Mouse (Mus musculus) testis, adult 2 months (tissue): ENCODE results near the gene Gpm6b. TPM values are rescaled to one million over a fixed set of nuclear protein-coding genes. Genes with fewer than 3 reads are reported as not detected.

Experiments used
- H3K27ac ChIP-seq: fragments of 200-500 bp; 2 replicates; pipeline ENCODE4 v1.5.1; 2012; ENCODE audit warnings: low read depth, low read length; ENCODE audit not compliant: control insufficient read depth, insufficient read depth
- H3K27me3 ChIP-seq: fragments of 200-500 bp; 2 replicates; pipeline ENCODE4 v1.6.1; 2012; ENCODE audit warnings: mild to moderate bottlenecking, low read length, moderate library complexity; ENCODE audit not compliant: control insufficient read depth, insufficient read depth
- H3K36me3 ChIP-seq: fragments of 200-500 bp; 2 replicates; pipeline ENCODE4 v1.6.1; 2012; ENCODE audit warnings: mild to moderate bottlenecking, low read length; ENCODE audit not compliant: control insufficient read depth, insufficient read depth
- H3K4me1 ChIP-seq: fragments of 200-500 bp; 2 replicates; pipeline ENCODE4 v1.6.1; 2012; ENCODE audit warnings: low read length; ENCODE audit not compliant: control insufficient read depth, insufficient read depth
- H3K4me3 ChIP-seq: fragments of 200-500 bp; 2 replicates; pipeline ENCODE4 v1.5.1; 2012; ENCODE audit warnings: low read depth, mild to moderate bottlenecking, low read length, moderate library complexity, mixed read lengths; ENCODE audit not compliant: control insufficient read depth
- CTCF ChIP-seq: fragments of 200-500 bp; IDR thresholded peaks from 2 replicates; pipeline ENCODE4 v1.5.1; 2012; ENCODE audit warnings: low read depth, mild to moderate bottlenecking, inconsistent platforms, low read length, moderate library complexity; ENCODE audit not compliant: control insufficient read depth, insufficient read depth, insufficient replicate concordance
- POLR2A ChIP-seq: fragments of 200-500 bp; IDR thresholded peaks from 2 replicates; pipeline ENCODE4 v1.6.1; 2012; ENCODE audit warnings: low read depth, mild to moderate bottlenecking, inconsistent platforms, low read length, moderate library complexity; ENCODE audit not compliant: control insufficient read depth
- polyA plus RNA-seq: library from polyadenylated mRNA; depleted of rRNA; stranded (reverse); fragments of >200 nt; gene quantifications from 2 replicates; pipeline ENCODE4 v1.2.3, GENCODE M21; 2012; rRNA removed

Gpm6b gene
- polyA plus RNA-seq, 1 experiment = 12.8 TPM

GRCm38 (mm10) chrX:166384935-166385334 is 146.2 kb downstream of the Gpm6b start:
- Histone ChIP-seq H3K36me3 (no peaks in the 10 kb centered on the region), H3K4me1 (no peaks in the 10 kb centered on the region), H3K4me3 (no peak overlapping the region), H3K27me3 (no peaks in the 10 kb centered on the region), H3K27ac (no peak overlapping the region)
- TF ChIP-seq CTCF (no peak), POLR2A (no peak)

- Histone ChIP-seq H3K4me3 (no peak overlapping the region), H3K36me3 (no peaks in the 10 kb centered on the region), H3K4me1 (no peaks in the 10 kb centered on the region), H3K27me3 (no peaks in the 10 kb centered on the region), H3K27ac (no peak overlapping the region)
- TF ChIP-seq POLR2A (no peak), CTCF (no peak)
These were observed 147.9 kb downstream of the Gpm6b start for GRCm38 (mm10) chrX:166386656-166387055.

- Histone ChIP-seq H3K27ac (no peak overlapping the region), H3K4me1 (no peaks in the 10 kb centered on the region), H3K27me3 (no peaks in the 10 kb centered on the region), H3K4me3 (no peak overlapping the region), H3K36me3 (no peaks in the 10 kb centered on the region)
- TF ChIP-seq POLR2A = no peak
- TF ChIP-seq CTCF = no peak
These were observed 155.0 kb downstream of the Gpm6b start for GRCm38 (mm10) chrX:166393753-166394152.

GRCm38 (mm10) chrX:166407865-166408264 is 169.2 kb downstream of the Gpm6b start:
- no peaks in the 10 kb centered on the region for H3K27me3 ChIP-seq
- no peak for TF ChIP-seq CTCF
- no peak for TF ChIP-seq POLR2A
- no peaks in the 10 kb centered on the region for H3K36me3 ChIP-seq
- no peak overlapping the region for H3K4me3 ChIP-seq
- no peaks in the 10 kb centered on the region for H3K4me1 ChIP-seq
- H3K27ac ChIP-seq = no peak overlapping the region

GRCm38 (mm10) chrX:166416196-166416595 is 177.5 kb downstream of the Gpm6b start:
- Histone ChIP-seq H3K27me3 (no peaks in the 10 kb centered on the region), H3K4me3 (no peak overlapping the region), H3K27ac (no peak overlapping the region), H3K4me1 (no peaks in the 10 kb centered on the region), H3K36me3 (no peaks in the 10 kb centered on the region)
- TF ChIP-seq CTCF (no peak), POLR2A (no peak)

- no peak overlapping the region for H3K4me3 ChIP-seq
- H3K27me3 ChIP-seq = no peaks in the 10 kb centered on the region
- no peak overlapping the region for H3K27ac ChIP-seq
- H3K4me1 ChIP-seq = no peaks in the 10 kb centered on the region
- TF ChIP-seq POLR2A (no peak), CTCF (no peak)
- H3K36me3 ChIP-seq = no peaks in the 10 kb centered on the region
These were observed 196.1 kb downstream of the Gpm6b start for GRCm38 (mm10) chrX:166434812-166435211.

Other genes starting within 250 kb of the Gpm6b start
- gene Gemin8, start 68.5 kb upstream of the Gpm6b start, polyA plus RNA-seq = 6.6 and 7.2 TPM in 2 replicates
- gene Trappc2, start 201.7 kb downstream of the Gpm6b start, polyA plus RNA-seq = 1.2 and 1.9 TPM in 2 replicates
- gene Ofd1, start 201.8 kb downstream of the Gpm6b start, polyA plus RNA-seq = 1.2 and 1.3 TPM in 2 replicates
- 3.0 and 3.8 TPM in 2 replicates for gene Rab9, start 241.0 kb downstream of the Gpm6b start, polyA plus RNA-seq